In genomic region chrX:71049864-71050576, GRCm38 (mm10) we compare ENCODE assay signal across 8 mouse cellular contexts. TPM values are rescaled to one million over a fixed set of nuclear protein-coding genes. Genes with fewer than 3 reads are reported as not detected.
DNase-seq lines count a peak whose midpoint lies in the region; ATAC-seq and TF ChIP-seq lines count a peak whose summit lies in the region.

Mamld1 (plus strand) TSS chrX:71050256.

- peak; percentile 2 for DNase-seq in NIH3T3 (ENCODE audit: low read depth)
- peak; percentile 88 for DNase-seq in cerebellum, adult 9-11 months
- peak; percentile 67 to 76 for DNase-seq in frontal cortex, postnatal 10 days (ENCODE audit: low spot score in 2 of 2)
- peak; percentile 37 for DNase-seq in layer of hippocampus, adult 9-10 months (ENCODE audit: low spot score)
- DNase-seq in lung, adult 18-20 months: peak; percentile 73 to 79

- no peak for TF ChIP-seq CTCF in olfactory bulb, adult 2 months (IDR thresholded peaks at IDR 0.05; ENCODE audit: insufficient read depth, low read depth, low read length)

- peak within 1 kb of the TSS; percentile 64 for H3K4me3 ChIP-seq in olfactory bulb, adult 2 months (ENCODE audit: insufficient read depth, low read depth, low read length)

- ATAC-seq in hematopoietic stem cell, adult 5-6 weeks (replicated peaks in 1 of 2; ENCODE audit: insufficient read depth in 1 of 2, low FRiP score in 2 of 2, low TSS enrichment in 1 of 2, low read depth in 1 of 2, poor library complexity in 2 of 2, severe bottlenecking in 2 of 2): peak; percentile 29 to 47; a peak in 3 of 4 replicates
- no peak for ATAC-seq in CD4-positive, CD25-positive, alpha-beta regulatory T cell, adult 4 months

- 26% methylated on average over 46 of the region's 50 CpGs for WGBS in olfactory bulb, adult 2 months

- peak within 1 kb of the TSS; percentile 91 for H3K27ac ChIP-seq in olfactory bulb, adult 2 months (ENCODE audit: insufficient read depth, low read depth, low read length)

- TF ChIP-seq POLR2A in olfactory bulb, adult 2 months (IDR thresholded peaks at IDR 0.05; ENCODE audit: insufficient read depth, low read depth, low read length): peak; percentile 47; the same call in 1 of the 2 replicates

- peaks cover 7% of the 10 kb centered on the region for H3K4me1 ChIP-seq in olfactory bulb, adult 2 months (ENCODE audit: control insufficient read depth, insufficient read depth, low read length)

RNA-seq across cellular contexts. Expression of gene Mamld1, which starts in this region (rescaled TPM):
- 0.25 and 0.74 TPM in 2 replicates for total RNA-seq in hematopoietic stem cell, adult 5-6 weeks (2017)
- polyA plus RNA-seq in olfactory bulb, adult 2 months (2012; ENCODE audit: insufficient read depth, insufficient read length, low replicate concordance, missing spikeins): not detected in 2 replicates
- polyA plus RNA-seq in CD4-positive, CD25-positive, alpha-beta regulatory T cell, adult 4 months (2017; shearing (Covaris generic)): not detected

Comparison
In these comparisons a context has a peak if more than half of its experiments do, and no peak if none do; other contexts are left out.
1. Peak in ATAC-seq in hematopoietic stem cell, adult 5-6 weeks; RNA of the gene not detected or under 1 TPM.
2. DNase-seq: peak in every context shown above with its lines; median percentile 88 in cerebellum, adult 9-11 months; 76 in lung, adult 18-20 months; 72 in frontal cortex, postnatal 10 days; 37 in layer of hippocampus, adult 9-10 months; 2 in NIH3T3.